Mouse (Mus musculus): ENCODE data around the gene Acnat1. TPM values are rescaled to one million over a fixed set of nuclear protein-coding genes. Genes with fewer than 3 reads are reported as not detected.
"Not testable (repeated sequence)": the region's sequence is repeated elsewhere in the genome, so short reads cannot be mapped to it uniquely, and the experiment has no call there.

Gene Acnat1
- not detected in 2 replicates for total RNA-seq (2015; ENCODE audit: low replicate concordance)
- not detected in 2 replicates for total RNA-seq (2017; ENCODE audit: low replicate concordance)

GRCm38 (mm10) chr4:49473435-49474100 lies at the start of gene Acnat1:
Gene Acnat1 (minus strand): TSS chr4:49473912.
- ATAC-seq (replicated peaks; ENCODE audit: low FRiP score, poor library complexity, severe bottlenecking) = no peak

GRCm38 (mm10) chr4:49522576-49522975 lies 48.9 kb upstream of the Acnat1 start:
- ATAC-seq (replicated peaks; ENCODE audit: low FRiP score, poor library complexity, severe bottlenecking) = no peak

DNA sequence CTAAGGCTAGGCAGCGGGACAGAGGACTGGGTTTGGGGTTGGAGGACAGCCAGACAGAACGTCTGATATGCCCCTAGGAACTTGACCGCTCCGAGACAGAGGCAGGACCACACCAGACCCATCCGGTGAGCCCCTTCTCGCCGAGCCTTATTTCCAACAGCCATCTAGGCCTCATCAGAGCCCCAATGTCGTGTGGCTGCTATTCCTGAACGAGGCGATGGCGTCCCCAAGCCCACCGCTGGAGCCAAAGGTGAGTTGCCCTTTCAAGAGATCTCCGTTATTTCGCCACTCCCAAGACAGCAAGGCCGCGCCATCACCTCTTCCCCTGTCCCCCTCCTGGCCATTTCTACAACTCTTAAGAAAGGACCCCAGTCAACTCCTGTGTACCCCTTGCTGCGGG lies 47.6 kb upstream of the Acnat1 start:
- ATAC-seq (replicated peaks; ENCODE audit: low FRiP score, poor library complexity, severe bottlenecking) = peak; percentile 55

GRCm38 (mm10) chr4:49520572-49521340 lies 47.0 kb upstream of the Acnat1 start, which contains the start of the genes Mrpl50 and Zfp189:
Gene Mrpl50 (minus strand): TSS chr4:49521093.
Gene Zfp189 (plus strand): TSS chr4:49521176.
- ATAC-seq (replicated peaks; ENCODE audit: low FRiP score, poor library complexity, severe bottlenecking) = peak; percentile 98

GRCm38 (mm10) chr4:49519476-49519875 lies 45.8 kb upstream of the Acnat1 start:
- no peak for ATAC-seq (replicated peaks; ENCODE audit: low FRiP score, poor library complexity, severe bottlenecking)

- ATAC-seq (replicated peaks; ENCODE audit: low FRiP score, poor library complexity, severe bottlenecking) = no peak
Measured at GRCm38 (mm10) chr4:49514441-49514840, 40.7 kb upstream of the Acnat1 start.

DNA sequence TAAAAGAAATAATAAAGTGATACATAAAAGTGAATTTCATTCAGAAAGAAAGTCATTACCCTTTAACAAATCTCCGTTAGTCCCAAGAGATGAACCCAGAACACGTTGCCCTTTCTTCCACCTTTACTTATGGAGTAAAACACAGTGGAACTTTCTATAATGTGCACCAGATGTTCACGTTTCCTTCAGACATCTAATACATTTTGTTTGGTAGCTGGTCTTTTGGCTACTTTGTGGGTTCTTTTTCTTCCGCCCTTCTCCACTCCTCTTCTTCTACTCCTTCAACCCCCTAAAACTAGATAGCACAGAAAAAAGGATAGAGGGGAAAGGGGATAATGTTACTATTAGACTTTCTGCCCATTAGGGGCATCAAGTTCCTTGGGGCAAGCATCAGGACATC lies 38.9 kb upstream of the Acnat1 start:
- ATAC-seq (replicated peaks; ENCODE audit: low FRiP score, poor library complexity, severe bottlenecking) = no peak

DNA sequence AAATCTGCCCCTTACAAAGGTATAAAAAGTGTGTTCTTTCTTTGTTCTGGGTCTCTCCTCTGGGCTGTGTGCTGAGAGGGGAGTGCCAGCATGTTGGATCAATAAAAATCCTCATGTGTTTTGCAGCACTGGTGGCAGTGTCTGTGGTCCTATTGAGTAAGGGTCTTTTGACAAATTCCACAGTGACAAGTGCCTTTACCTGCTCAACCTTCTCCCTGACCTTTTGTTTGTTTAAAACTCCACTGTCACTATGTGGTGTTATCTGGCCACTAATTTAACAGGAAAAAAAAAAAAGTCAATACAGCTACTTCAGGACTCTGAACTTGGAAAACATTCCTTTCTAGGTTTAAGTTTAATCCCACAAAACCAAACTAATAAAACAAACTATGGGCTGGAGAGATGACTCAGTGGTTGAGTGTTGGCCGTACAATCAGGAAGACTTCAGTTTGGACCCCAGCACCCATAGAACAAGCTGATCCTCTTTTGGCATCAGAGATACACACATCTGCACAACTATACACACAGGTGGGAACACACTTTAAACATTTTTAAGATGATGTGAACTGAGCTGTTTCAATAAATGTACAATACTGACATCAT lies 36.6 kb upstream of the Acnat1 start:
- not testable (repeated sequence) for ATAC-seq (replicated peaks; ENCODE audit: low FRiP score, poor library complexity, severe bottlenecking)

DNA sequence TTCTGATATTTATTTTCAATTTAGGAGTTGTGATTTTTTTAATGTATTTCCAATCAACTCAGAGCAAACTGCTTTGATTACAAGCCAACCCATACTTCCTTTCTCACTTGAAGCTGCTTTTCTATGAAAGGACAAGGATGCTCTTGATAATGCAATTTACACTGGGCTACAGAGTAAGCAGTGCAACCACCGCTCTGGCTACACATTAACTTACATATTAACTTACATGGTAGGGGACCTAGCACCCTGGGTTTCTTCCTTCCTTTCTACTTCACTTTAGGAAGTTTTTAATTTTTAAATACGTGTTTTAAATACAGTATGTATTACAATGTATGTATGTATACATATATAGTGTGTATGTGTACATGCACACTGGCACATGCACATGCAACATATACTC lies 35.5 kb upstream of the Acnat1 start:
- no peak for ATAC-seq (replicated peaks; ENCODE audit: low FRiP score, poor library complexity, severe bottlenecking)

DNA sequence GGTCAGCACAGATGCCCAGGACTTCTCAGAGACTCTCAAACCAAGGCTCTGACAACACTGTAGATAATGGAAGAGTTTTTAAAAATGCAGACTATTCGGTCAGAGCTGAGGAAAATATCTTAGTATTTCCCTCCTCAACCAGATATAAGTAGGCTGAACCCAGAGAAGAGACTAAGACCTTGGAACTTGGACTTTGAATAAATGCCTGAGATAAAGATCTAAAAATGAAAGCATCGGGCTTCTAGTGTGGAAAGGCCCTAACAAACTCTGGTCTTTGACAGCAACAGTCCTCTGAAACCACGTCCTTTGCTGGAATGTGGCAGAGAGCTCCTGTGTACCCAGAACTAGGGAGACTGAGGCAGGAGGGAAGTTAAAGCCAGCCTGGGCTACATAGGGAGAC lies 32.7 kb upstream of the Acnat1 start, which contains the start of gene Baat:
Gene Baat (minus strand): TSS at position 172 of the 400 bp plus-strand sequence.
- no peak for ATAC-seq (replicated peaks; ENCODE audit: low FRiP score, poor library complexity, severe bottlenecking)

- ATAC-seq (replicated peaks; ENCODE audit: low FRiP score, poor library complexity, severe bottlenecking) = no peak
Measured at GRCm38 (mm10) chr4:49503563-49503962, 29.9 kb upstream of the Acnat1 start.

DNA sequence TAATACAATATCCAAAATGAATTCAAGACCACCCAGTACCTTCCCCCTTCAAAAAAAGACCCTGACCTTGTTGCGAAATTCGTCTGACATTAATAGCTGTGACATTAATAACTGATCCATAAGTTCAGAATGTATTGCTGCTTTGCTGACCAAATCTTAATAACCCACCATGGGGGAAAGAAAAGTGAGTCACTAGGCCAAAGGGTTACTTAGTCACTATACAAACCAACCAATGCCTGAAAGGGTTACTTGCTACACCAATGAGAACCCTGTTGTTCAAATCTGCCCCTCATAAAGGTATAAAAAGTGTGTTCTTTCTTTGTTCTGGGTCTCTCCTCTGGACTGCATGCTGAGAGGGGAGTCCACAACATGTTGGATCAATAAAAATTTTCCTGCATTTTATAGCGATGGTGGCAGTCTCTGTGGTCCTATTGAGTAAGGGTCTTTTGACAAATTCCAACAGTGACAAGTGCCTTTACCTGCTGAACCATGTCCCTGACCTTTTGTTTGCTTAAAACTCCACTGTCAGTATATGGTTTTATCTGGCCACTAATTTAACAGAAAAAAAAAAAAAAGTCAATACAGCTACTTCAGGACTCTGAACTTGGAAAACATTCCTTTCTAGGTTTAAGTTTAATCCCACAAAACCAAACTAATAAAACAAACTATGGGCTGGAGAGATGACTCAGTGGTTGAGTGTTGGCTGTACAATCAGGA lies 12.4 kb upstream of the Acnat1 start:
- not testable (repeated sequence) for ATAC-seq (replicated peaks; ENCODE audit: low FRiP score, poor library complexity, severe bottlenecking)

- no peak for ATAC-seq (replicated peaks; ENCODE audit: low FRiP score, poor library complexity, severe bottlenecking)
Measured at GRCm38 (mm10) chr4:49485442-49485841, 11.7 kb upstream of the Acnat1 start.

- no peak for ATAC-seq (replicated peaks; ENCODE audit: low FRiP score, poor library complexity, severe bottlenecking)
Measured at GRCm38 (mm10) chr4:49480896-49481295, 7.2 kb upstream of the Acnat1 start.

DNA sequence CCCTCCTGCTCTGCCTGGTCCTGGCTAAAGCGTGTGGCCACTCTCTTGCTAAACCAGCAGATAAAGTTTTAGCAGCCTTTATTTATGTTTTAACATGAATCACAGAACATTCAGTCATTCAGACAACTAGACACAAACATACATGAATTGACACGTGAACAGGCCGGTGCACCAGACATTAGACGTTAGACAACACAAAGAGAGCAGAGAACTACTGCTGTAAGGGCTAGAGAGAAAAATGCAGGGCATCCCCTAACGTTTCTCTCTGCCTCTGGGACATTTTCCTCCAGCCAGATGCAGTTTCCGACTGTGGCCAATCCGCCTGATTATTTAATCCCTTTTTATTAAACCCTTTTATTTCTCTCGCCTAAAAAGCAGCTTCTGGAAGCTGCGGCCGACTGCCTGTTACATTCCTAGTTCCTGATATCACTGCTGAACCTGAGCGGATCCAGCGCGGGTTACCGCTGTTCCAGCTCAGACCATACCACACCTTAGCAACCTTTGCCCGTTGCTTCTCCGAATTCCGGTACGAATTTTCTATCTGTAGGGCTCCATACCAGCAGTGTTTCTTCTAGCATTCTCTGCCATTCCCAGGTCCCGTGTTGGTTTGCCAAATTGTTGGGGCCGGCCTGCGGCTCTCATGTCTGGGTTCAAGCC lies 6.5 kb upstream of the Acnat1 start:
- no peak for ATAC-seq (replicated peaks; ENCODE audit: low FRiP score, poor library complexity, severe bottlenecking)

GRCm38 (mm10) chr4:49479035-49479434 lies 5.3 kb upstream of the Acnat1 start:
- ATAC-seq (replicated peaks; ENCODE audit: low FRiP score, poor library complexity, severe bottlenecking) = not testable (repeated sequence)

GRCm38 (mm10) chr4:49478118-49478877 lies 4.6 kb upstream of the Acnat1 start:
- ATAC-seq (replicated peaks; ENCODE audit: low FRiP score, poor library complexity, severe bottlenecking) = peak; percentile 96

GRCm38 (mm10) chr4:49474583-49474982 lies 871 bp upstream of the Acnat1 start:
- ATAC-seq (replicated peaks; ENCODE audit: low FRiP score, poor library complexity, severe bottlenecking) = peak; percentile 65

Measured in erythroid progenitor cell, adult 5-6 weeks (primary cell).